Mouse (Mus musculus): ENCODE results near the gene Hnrnpc.

- TF ChIP-seq CTCF (IDR thresholded peaks at IDR 0.05; ENCODE audit: insufficient read depth, low read length) (no peak), POLR2A (IDR thresholded peaks at IDR 0.05; ENCODE audit: borderline replicate concordance, extremely low read depth, low read depth, low read length) (no peak)
These were observed 60.4 kb downstream of the Hnrnpc start for GRCm38 (mm10) chr14:52043446-52043845.

Data from lung, adult 2 months (tissue).